Mouse (Mus musculus) thymus, adult 2 months (tissue): Measurements from ENCODE around the gene Hcn1. TPM values are rescaled to one million over a fixed set of nuclear protein-coding genes. Genes with fewer than 3 reads are reported as not detected.

ENCODE experiments used
- DNase-seq: peaks from one replicate; pipeline ENCODE4 v3.0.0; 2021
- H3K27ac ChIP-seq: fragments of 200-500 bp; 2 replicates; pipeline ENCODE4 v1.5.1; 2012; ENCODE audit warnings: low read length, control low read depth; ENCODE audit not compliant: control insufficient read depth, insufficient read depth
- H3K27me3 ChIP-seq: fragments of 200-500 bp; 2 replicates; pipeline ENCODE4 v1.6.1; 2012; ENCODE audit warnings: mild to moderate bottlenecking, low read length, moderate library complexity, mixed read lengths; ENCODE audit not compliant: control insufficient read depth, insufficient read depth
- H3K36me3 ChIP-seq: fragments of 200-500 bp; 2 replicates; pipeline ENCODE4 v1.6.1; 2012; ENCODE audit warnings: mild to moderate bottlenecking, low read length, moderate library complexity; ENCODE audit not compliant: control insufficient read depth, insufficient read depth
- H3K4me1 ChIP-seq: fragments of 200-500 bp; replicated peaks from 2 replicates; pipeline ENCODE4 v1.6.1; 2012; ENCODE audit warnings: low read length; ENCODE audit not compliant: control insufficient read depth, insufficient read depth
- H3K4me3 ChIP-seq: fragments of 200-500 bp; 2 replicates; pipeline ENCODE4 v1.5.1; 2012; ENCODE audit warnings: mild to moderate bottlenecking, low read length, control low read depth, moderate library complexity; ENCODE audit not compliant: control insufficient read depth, insufficient read depth
- CTCF ChIP-seq: fragments of 200-500 bp; IDR thresholded peaks from 2 replicates; pipeline ENCODE4 v1.5.1; 2012; ENCODE audit warnings: mild to moderate bottlenecking, control low read depth, low read length, moderate library complexity, borderline replicate concordance; ENCODE audit not compliant: control insufficient read depth, poor library complexity, insufficient read depth; ENCODE audit errors: extremely low read depth
- POLR2A ChIP-seq: fragments of 200-500 bp; IDR thresholded peaks from 2 replicates; pipeline ENCODE4 v1.6.1; 2012; ENCODE audit warnings: mild to moderate bottlenecking, low read length, control low read depth, moderate library complexity; ENCODE audit not compliant: control insufficient read depth, poor library complexity, insufficient read depth; ENCODE audit errors: extremely low read depth
- WGBS: fragments of 180-500 bp; shearing (Covaris S2); methylation state at CpG from one replicate; pipeline ENCODE4 v1.1.7; 2018; 5-methylcytosine and 5-hydroxymethylcytosine counted together
- polyA plus RNA-seq: library from polyadenylated mRNA; depleted of rRNA; stranded (reverse); fragments of >200 nt; gene quantifications from 2 replicates; pipeline ENCODE4 v1.2.3, GENCODE M21; 2012

The Hcn1 gene
- polyA plus RNA-seq, 1 experiment, result 0.09 TPM

- Histone ChIP-seq H3K27me3 (no peaks in the 10 kb centered on the region), H3K27ac (no peak overlapping the region), H3K36me3 (no peaks in the 10 kb centered on the region), H3K4me1 (no peaks in the 10 kb centered on the region), H3K4me3 (no peak overlapping the region)
- WGBS, result 84% methylated on average over 4 of the region's 4 CpGs
- TF ChIP-seq CTCF, result no peak
- TF ChIP-seq POLR2A, result no peak
- no peak for DNase-seq
Observed at GRCm38 (mm10) chr13:118028662-118029061, 426.5 kb downstream of the Hcn1 start.

GRCm38 (mm10) chr13:118029579-118029978 lies 427.5 kb downstream of the Hcn1 start:
- Histone ChIP-seq H3K4me1 (no peaks in the 10 kb centered on the region), H3K4me3 (no peak overlapping the region), H3K27ac (no peak overlapping the region), H3K36me3 (no peaks in the 10 kb centered on the region), H3K27me3 (no peaks in the 10 kb centered on the region)
- TF ChIP-seq POLR2A, result no peak
- no peak for TF ChIP-seq CTCF
- WGBS, result 80% methylated on average over 3 of the region's 3 CpGs
- DNase-seq, result no peak

DNA sequence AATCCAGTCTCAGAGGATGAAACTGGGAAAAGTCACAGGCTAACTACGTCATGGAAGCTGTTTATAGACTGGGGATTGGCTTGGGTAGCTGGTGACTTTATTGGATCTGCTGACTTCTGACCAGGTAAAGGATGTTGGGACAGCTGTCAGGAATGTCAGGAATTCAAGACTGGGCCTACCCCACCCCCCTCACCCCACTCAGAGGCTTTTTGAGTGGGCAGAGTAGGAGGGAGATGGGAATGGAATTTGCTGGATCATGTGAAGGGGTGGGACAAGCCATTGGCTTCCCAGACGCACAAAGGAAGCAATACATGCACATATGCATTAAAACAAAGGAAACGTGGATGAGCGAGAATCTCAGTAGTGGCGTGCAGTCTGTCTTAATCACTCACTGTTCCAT lies 433.5 kb downstream of the Hcn1 start:
- no peaks in the 10 kb centered on the region for H3K4me1 ChIP-seq
- H3K27ac ChIP-seq, result no peak overlapping the region
- DNase-seq, result no peak
- WGBS, result 94% methylated on average over 5 of the region's 5 CpGs
- no peaks in the 10 kb centered on the region for H3K36me3 ChIP-seq
- H3K27me3 ChIP-seq, result no peaks in the 10 kb centered on the region
- no peak overlapping the region for H3K4me3 ChIP-seq
- TF ChIP-seq POLR2A, result no peak
- no peak for TF ChIP-seq CTCF
